Mouse (Mus musculus) liver, embryonic 14.5 days (tissue): Measurements from ENCODE around the gene Apon. TPM values are rescaled to one million over a fixed set of nuclear protein-coding genes. Genes with fewer than 3 reads are reported as not detected.

Experiments used
- ATAC-seq: fragments of 200-750 bp; cut with Nextera tagmentation; 2 replicates; pipeline ENCODE4 v1.8.0; 2017; ENCODE audit warnings: moderate number of reproducible peaks, mild to moderate bottlenecking, moderate library complexity; ENCODE audit not compliant: insufficient read depth
- DNase-seq, 3 experiments: peaks; one replicate each; pipeline ENCODE4 v3.0.0-alpha.2; 2012 to 2013; ENCODE audit warnings: low read depth in 3 of 3, low spot score in 3 of 3
- H3K27ac ChIP-seq: fragments of 300-500 bp; sonication (generic); 2 replicates; pipeline ENCODE4 v1.5.1; 2014; ENCODE audit warnings: moderate library complexity, mild to moderate bottlenecking, control low read depth, inconsistent platforms
- H3K27me3 ChIP-seq: fragments of 300-500 bp; sonication (generic); 2 replicates; pipeline ENCODE4 v1.6.1; 2014; ENCODE audit warnings: mild to moderate bottlenecking, low read length, moderate library complexity; ENCODE audit not compliant: control insufficient read depth, insufficient read depth
- H3K36me3 ChIP-seq: fragments of 300-500 bp; sonication (generic); replicated peaks from 2 replicates; pipeline ENCODE4 v1.6.1; 2014; ENCODE audit warnings: low read depth; ENCODE audit not compliant: control insufficient read depth, insufficient read depth
- H3K4me1 ChIP-seq, 2 experiments: fragments of 200-500 bp in 1 of 2; fragments of 300-500 bp in 1 of 2; sonication (generic) in 1 of 2; replicated peaks; 2 replicates each; pipeline ENCODE4 v1.6.1; 2012 to 2014; ENCODE audit warnings: antibody characterized with exemption in 1 of 2, inconsistent platforms in 1 of 2, low read length in 1 of 2; ENCODE audit not compliant: control insufficient read depth in 2 of 2, insufficient read depth in 2 of 2
- H3K4me2 ChIP-seq: fragments of 300-500 bp; sonication (generic); 2 replicates; pipeline ENCODE4 v1.6.1; 2014; ENCODE audit warnings: low read depth, mild to moderate bottlenecking, control low read depth, moderate library complexity
- H3K4me3 ChIP-seq, 2 experiments: fragments of 200-500 bp in 1 of 2; fragments of 300-500 bp in 1 of 2; sonication (generic) in 1 of 2; 2 replicates each; pipeline ENCODE4 v1.5.1; 2012 to 2014; ENCODE audit warnings: low read depth in 2 of 2, low read length in 2 of 2, mild to moderate bottlenecking in 2 of 2, control low read depth in 1 of 2, inconsistent platforms in 1 of 2, moderate library complexity in 1 of 2; ENCODE audit not compliant: insufficient read depth in 1 of 2
- H3K9ac ChIP-seq: fragments of 300-500 bp; sonication (generic); replicated peaks from 2 replicates; pipeline ENCODE4 v1.6.1; 2014; ENCODE audit warnings: mild to moderate bottlenecking, control low read depth, moderate library complexity
- H3K9me3 ChIP-seq: fragments of 300-500 bp; sonication (generic); 2 replicates; pipeline ENCODE4 v1.6.1; 2016; ENCODE audit warnings: low read length, mixed read lengths; ENCODE audit not compliant: control insufficient read depth
- CTCF ChIP-seq: IDR thresholded peaks from 2 replicates; pipeline ENCODE4 v1.5.1; 2016; ENCODE audit warnings: antibody characterized with exemption, low read depth, control low read depth
- EP300 ChIP-seq: IDR thresholded peaks from 2 replicates; pipeline ENCODE4 v1.6.1; 2016; ENCODE audit warnings: antibody characterized with exemption, low read depth
- WGBS: fragments of 180-500 bp; shearing (Covaris S2); extraction: QIAGEN DNeasy Blood & Tissue Kit; methylation state at CpG from one replicate; pipeline ENCODE4 v1.1.7; 2014; ENCODE audit not compliant: insufficient replicate concordance; 5-methylcytosine and 5-hydroxymethylcytosine counted together
- polyA plus RNA-seq, 2 experiments: library from polyadenylated mRNA; depleted of rRNA in 1 of 2; stranded (reverse) in 1 of 2; unstranded in 1 of 2; fragments of >200 nt; fragmentation: Nextera tagmentation in 1 of 2; extraction: Ambion mirVana in 1 of 2; gene quantifications; 2 replicates each; pipeline versions ENCODE4 v1.2.1 to v1.2.3; 2012 to 2014

Gene Apon
- polyA plus RNA-seq, 2 experiments: 0.52 to 0.73 TPM

- no peak for TF ChIP-seq EP300
- no peak for TF ChIP-seq CTCF
- ATAC-seq: no peak
- Histone ChIP-seq H3K27ac (peak overlapping the region; percentile 83), H3K27me3 (no peaks in the 10 kb centered on the region), H3K4me1 (peaks cover 7 to 13% of the 10 kb centered on the region in 2 experiments), H3K9me3 (no peaks in the 10 kb centered on the region), H3K36me3 (no peaks in the 10 kb centered on the region), H3K4me2 (peak overlapping the region; percentile 79), H3K9ac (peak overlapping the region; percentile 96), H3K4me3 (peak overlapping the region; percentile 72 to 92)
- peak in 1 of 3 experiments; percentile 22 for DNase-seq
- 21% methylated on average over 3 of the region's 3 CpGs for WGBS
These were observed 48.5 kb downstream of the Apon start for GRCm38 (mm10) chr10:128302357-128302756.

GRCm38 (mm10) chr10:128302785-128303125, 48.9 kb downstream of the Apon start:
- Histone ChIP-seq H3K27me3 (no peaks in the 10 kb centered on the region), H3K9me3 (no peaks in the 10 kb centered on the region), H3K36me3 (no peaks in the 10 kb centered on the region), H3K4me3 (peak overlapping the region; percentile 72 to 92), H3K27ac (peak overlapping the region; percentile 83), H3K4me1 (peaks cover 7 to 13% of the 10 kb centered on the region in 2 experiments), H3K4me2 (peak overlapping the region; percentile 79), H3K9ac (peak overlapping the region; percentile 96)
- DNase-seq (no peak), ATAC-seq (peak; percentile 26)
- TF ChIP-seq CTCF (no peak), EP300 (no peak)
- 1% methylated on average over 9 of the region's 9 CpGs for WGBS

- H3K36me3 ChIP-seq: no peaks in the 10 kb centered on the region; the same call in 1 of the 2 replicates
- DNase-seq: peak; percentile 99
- H3K4me2 ChIP-seq: peak within 1 kb of the TSS; percentile 94
- H3K4me1 ChIP-seq: peaks cover 7 to 13% of the 10 kb centered on the region in 2 experiments
- no peaks in the 10 kb centered on the region for H3K9me3 ChIP-seq
- H3K27me3 ChIP-seq: no peaks in the 10 kb centered on the region
- peak within 1 kb of the TSS; percentile 96 for H3K9ac ChIP-seq
- peak within 1 kb of the TSS; percentile 72 to 98 for H3K4me3 ChIP-seq
- WGBS: under 1% methylated on average over 37 of the region's 37 CpGs
- peak within 1 kb of the TSS; percentile 83 for H3K27ac ChIP-seq
- peak; percentile 99 for ATAC-seq
- TF ChIP-seq EP300 (peak; percentile 82), CTCF (no peak)
These were observed 49.5 kb downstream of the Apon start, which contains the start of gene Pan2 for GRCm38 (mm10) chr10:128303126-128304021. TSS of gene Pan2 (plus strand) at chr10:128303335.

Other genes with a start within 250 kb of the Apon start
- gene Hsd17b6, start 246.5 kb upstream of the Apon start, polyA plus RNA-seq (2012; rRNA removed): not detected in 2 replicates
- not detected in 2 replicates for gene Hsd17b6, start 246.5 kb upstream of the Apon start, polyA plus RNA-seq (2014; fragmentation: Nextera tagmentation; extraction: Ambion mirVana)
- 26.3 and 42.0 TPM in 2 replicates for gene Prim1, start 238.9 kb upstream of the Apon start, polyA plus RNA-seq (2012; rRNA removed)
- 78.2 and 84.1 TPM in 2 replicates for gene Prim1, start 238.9 kb upstream of the Apon start, polyA plus RNA-seq (2014; fragmentation: Nextera tagmentation; extraction: Ambion mirVana)
- 160 and 272 TPM in 2 replicates for gene Naca, start 218.5 kb upstream of the Apon start, polyA plus RNA-seq (2012; rRNA removed)
- 519 and 530 TPM in 2 replicates for gene Naca, start 218.5 kb upstream of the Apon start, polyA plus RNA-seq (2014; fragmentation: Nextera tagmentation; extraction: Ambion mirVana)
- 20.9 and 40.1 TPM in 2 replicates for gene Ptges3, start 195.1 kb upstream of the Apon start, polyA plus RNA-seq (2012; rRNA removed)
- 233 and 244 TPM in 2 replicates for gene Ptges3, start 195.1 kb upstream of the Apon start, polyA plus RNA-seq (2014; fragmentation: Nextera tagmentation; extraction: Ambion mirVana)
- gene Atp5b, start 170.8 kb upstream of the Apon start, polyA plus RNA-seq (2012; rRNA removed): 910 and 999 TPM in 2 replicates
- gene Atp5b, start 170.8 kb upstream of the Apon start, polyA plus RNA-seq (2014; fragmentation: Nextera tagmentation; extraction: Ambion mirVana): 1,823 and 1,877 TPM in 2 replicates
- 9.5 TPM in 2 replicates for gene Baz2a, start 162.5 kb upstream of the Apon start, polyA plus RNA-seq (2012; rRNA removed)
- gene Baz2a, start 162.5 kb upstream of the Apon start, polyA plus RNA-seq (2014; fragmentation: Nextera tagmentation; extraction: Ambion mirVana): 9.1 and 10.3 TPM in 2 replicates
- gene Rbms2, start 73.8 kb upstream of the Apon start, polyA plus RNA-seq (2012; rRNA removed): 8.0 and 9.5 TPM in 2 replicates
- 4.5 and 6.1 TPM in 2 replicates for gene Rbms2, start 73.8 kb upstream of the Apon start, polyA plus RNA-seq (2014; fragmentation: Nextera tagmentation; extraction: Ambion mirVana)
- 4.2 and 5.5 TPM in 2 replicates for gene Gls2, start 59.6 kb upstream of the Apon start, polyA plus RNA-seq (2012; rRNA removed)
- 3.7 and 4.4 TPM in 2 replicates for gene Gls2, start 59.6 kb upstream of the Apon start, polyA plus RNA-seq (2014; fragmentation: Nextera tagmentation; extraction: Ambion mirVana)
- gene Spryd4, start 42.3 kb upstream of the Apon start, polyA plus RNA-seq (2012; rRNA removed): 12.9 and 14.2 TPM in 2 replicates
- 20.8 and 21.4 TPM in 2 replicates for gene Spryd4, start 42.3 kb upstream of the Apon start, polyA plus RNA-seq (2014; fragmentation: Nextera tagmentation; extraction: Ambion mirVana)
- gene Mip, start 28.3 kb upstream of the Apon start, polyA plus RNA-seq (2012; rRNA removed): 0.02 TPM in 2 replicates
- not detected in 2 replicates for gene Mip, start 28.3 kb upstream of the Apon start, polyA plus RNA-seq (2014; fragmentation: Nextera tagmentation; extraction: Ambion mirVana)
- gene Timeless, start 22.0 kb upstream of the Apon start, polyA plus RNA-seq (2012; rRNA removed): 8.1 and 12.9 TPM in 2 replicates
- gene Timeless, start 22.0 kb upstream of the Apon start, polyA plus RNA-seq (2014; fragmentation: Nextera tagmentation; extraction: Ambion mirVana): 23.3 and 23.4 TPM in 2 replicates
- gene Apof, start 14.6 kb downstream of the Apon start, polyA plus RNA-seq (2012; rRNA removed): 54.1 and 61.3 TPM in 2 replicates
- gene Apof, start 14.6 kb downstream of the Apon start, polyA plus RNA-seq (2014; fragmentation: Nextera tagmentation; extraction: Ambion mirVana): 73.7 and 74.1 TPM in 2 replicates
- 5.9 and 6.4 TPM in 2 replicates for gene Stat2, start 16.5 kb downstream of the Apon start, polyA plus RNA-seq (2012; rRNA removed)
- gene Stat2, start 16.5 kb downstream of the Apon start, polyA plus RNA-seq (2014; fragmentation: Nextera tagmentation; extraction: Ambion mirVana): 4.2 and 5.4 TPM in 2 replicates
- 0.06 and 0.08 TPM in 2 replicates for gene Il23a, start 44.7 kb downstream of the Apon start, polyA plus RNA-seq (2012; rRNA removed)
- gene Il23a, start 44.7 kb downstream of the Apon start, polyA plus RNA-seq (2014; fragmentation: Nextera tagmentation; extraction: Ambion mirVana): not detected in 2 replicates
- 11.5 and 13.3 TPM in 2 replicates for gene Pan2, start 49.2 kb downstream of the Apon start, polyA plus RNA-seq (2012; rRNA removed)
- gene Pan2, start 49.2 kb downstream of the Apon start, polyA plus RNA-seq (2014; fragmentation: Nextera tagmentation; extraction: Ambion mirVana): 10.1 and 11.5 TPM in 2 replicates
- 23.8 and 38.8 TPM in 2 replicates for gene Cnpy2, start 68.4 kb downstream of the Apon start, polyA plus RNA-seq (2012; rRNA removed)
- gene Cnpy2, start 68.4 kb downstream of the Apon start, polyA plus RNA-seq (2014; fragmentation: Nextera tagmentation; extraction: Ambion mirVana): 92.7 and 98.3 TPM in 2 replicates
- 71.6 and 80.5 TPM in 2 replicates for gene Cs, start 83.6 kb downstream of the Apon start, polyA plus RNA-seq (2012; rRNA removed)
- 117 and 126 TPM in 2 replicates for gene Cs, start 83.6 kb downstream of the Apon start, polyA plus RNA-seq (2014; fragmentation: Nextera tagmentation; extraction: Ambion mirVana)
- 6.5 and 7.7 TPM in 2 replicates for gene Coq10a, start 114.9 kb downstream of the Apon start, polyA plus RNA-seq (2012; rRNA removed)
- gene Coq10a, start 114.9 kb downstream of the Apon start, polyA plus RNA-seq (2014; fragmentation: Nextera tagmentation; extraction: Ambion mirVana): 4.7 and 5.0 TPM in 2 replicates
- 7.4 and 7.7 TPM in 2 replicates for gene Ankrd52, start 123.0 kb downstream of the Apon start, polyA plus RNA-seq (2012; rRNA removed)
- gene Ankrd52, start 123.0 kb downstream of the Apon start, polyA plus RNA-seq (2014; fragmentation: Nextera tagmentation; extraction: Ambion mirVana): 4.3 and 5.5 TPM in 2 replicates
- gene Slc39a5, start 147.1 kb downstream of the Apon start, polyA plus RNA-seq (2012; rRNA removed): 33.0 and 40.8 TPM in 2 replicates
- gene Slc39a5, start 147.1 kb downstream of the Apon start, polyA plus RNA-seq (2014; fragmentation: Nextera tagmentation; extraction: Ambion mirVana): 37.6 and 40.7 TPM in 2 replicates
- gene Nabp2, start 157.4 kb downstream of the Apon start, polyA plus RNA-seq (2012; rRNA removed): 24.2 and 25.4 TPM in 2 replicates
- 45.4 and 48.7 TPM in 2 replicates for gene Nabp2, start 157.4 kb downstream of the Apon start, polyA plus RNA-seq (2014; fragmentation: Nextera tagmentation; extraction: Ambion mirVana)
- gene Rnf41, start 157.6 kb downstream of the Apon start, polyA plus RNA-seq (2012; rRNA removed): 5.0 and 5.9 TPM in 2 replicates
- gene Rnf41, start 157.6 kb downstream of the Apon start, polyA plus RNA-seq (2014; fragmentation: Nextera tagmentation; extraction: Ambion mirVana): 4.8 and 6.2 TPM in 2 replicates
- gene Smarcc2, start 205.2 kb downstream of the Apon start, polyA plus RNA-seq (2012; rRNA removed): 23.2 and 29.8 TPM in 2 replicates
- gene Smarcc2, start 205.2 kb downstream of the Apon start, polyA plus RNA-seq (2014; fragmentation: Nextera tagmentation; extraction: Ambion mirVana): 27.7 and 32.8 TPM in 2 replicates
- gene Myl6, start 240.0 kb downstream of the Apon start, polyA plus RNA-seq (2012; rRNA removed): 429 and 654 TPM in 2 replicates
- gene Myl6, start 240.0 kb downstream of the Apon start, polyA plus RNA-seq (2014; fragmentation: Nextera tagmentation; extraction: Ambion mirVana): 490 and 506 TPM in 2 replicates
- 1.2 and 1.5 TPM in 2 replicates for gene Myl6b, start 244.6 kb downstream of the Apon start, polyA plus RNA-seq (2012; rRNA removed)
- gene Myl6b, start 244.6 kb downstream of the Apon start, polyA plus RNA-seq (2014; fragmentation: Nextera tagmentation; extraction: Ambion mirVana): 0.72 and 1.3 TPM in 2 replicates